Mouse (Mus musculus): Measurements from ENCODE around the gene Sftpa1. TPM values are rescaled to one million over a fixed set of nuclear protein-coding genes. Genes with fewer than 3 reads are reported as not detected.

Sftpa1 gene
- polyA plus RNA-seq, 1 experiment from 2014 or later: not detected

DNA sequence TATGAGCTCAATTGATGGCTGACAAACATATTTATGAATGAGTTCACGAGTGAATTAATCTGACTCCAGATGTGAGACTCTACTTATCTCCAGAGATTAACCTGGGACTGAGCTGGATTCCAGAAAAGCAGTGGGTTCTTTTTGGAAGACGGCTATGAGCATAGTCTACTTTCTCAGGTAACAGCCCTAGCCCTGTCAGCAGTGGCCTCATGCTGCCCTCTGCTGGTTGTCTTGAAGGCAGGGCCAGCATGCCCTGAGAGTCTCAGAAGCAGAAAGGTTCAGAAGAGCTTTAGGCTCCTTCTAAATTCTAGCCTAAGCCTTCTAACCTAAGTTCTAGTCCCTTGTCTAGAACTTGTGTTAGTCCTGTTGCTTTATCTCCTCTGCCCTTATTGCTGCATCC is 31.1 kb downstream of the Sftpa1 start:
- no peak overlapping the region for H3K4me3 ChIP-seq (ENCODE audit: low read depth, low read length)
- 10% methylated on average over 2 of the region's 2 CpGs for WGBS
- no peaks in the 10 kb centered on the region for H3K36me3 ChIP-seq (ENCODE audit: control insufficient read depth, insufficient read depth, low read length)
- no peak overlapping the region for H3K27ac ChIP-seq (replicated peaks)
- no peak overlapping the region for H3K9ac ChIP-seq (ENCODE audit: low read length)
- peak; percentile 69; the same call in 1 of the 2 replicates for ATAC-seq (ENCODE audit: low FRiP score, low TSS enrichment)
- H3K27me3 ChIP-seq (ENCODE audit: control insufficient read depth, insufficient read depth, low read length): no peaks in the 10 kb centered on the region
- no peaks in the 10 kb centered on the region for H3K9me3 ChIP-seq (ENCODE audit: control insufficient read depth, low read length)
- peak; percentile 73 for DNase-seq (ENCODE audit: low spot score)
- no peak overlapping the region for H3K4me2 ChIP-seq (replicated peaks; ENCODE audit: low read depth)
- TF ChIP-seq CTCF (IDR thresholded peaks at IDR 0.05; ENCODE audit: low read depth) (peak; percentile 84), EP300 (optimal IDR thresholded peaks at IDR 0.05) (no peak)
- H3K4me1 ChIP-seq (replicated peaks; ENCODE audit: control insufficient read depth, insufficient read depth): no peaks in the 10 kb centered on the region

DNA sequence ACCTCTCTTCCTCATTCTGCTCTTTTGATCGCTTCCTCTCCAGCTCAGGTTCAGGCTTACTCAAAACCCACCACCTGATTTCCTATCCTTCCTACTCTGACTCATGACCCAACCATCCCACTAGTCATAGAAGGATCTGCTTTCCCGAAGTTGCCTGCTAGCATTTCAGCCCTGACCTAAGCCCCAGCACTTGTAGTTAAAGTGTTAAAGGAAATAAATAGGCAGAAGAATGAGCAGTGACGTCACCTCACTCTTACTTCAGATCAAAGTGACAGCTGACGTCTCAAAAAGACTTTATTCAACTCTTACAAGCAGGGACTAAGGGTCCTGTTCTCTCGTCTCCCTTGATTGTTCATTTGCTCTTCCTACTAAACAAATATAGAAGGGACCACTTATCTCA is 35.7 kb downstream of the Sftpa1 start:
- H3K4me2 ChIP-seq (replicated peaks; ENCODE audit: low read depth): no peak overlapping the region
- H3K27me3 ChIP-seq (ENCODE audit: control insufficient read depth, insufficient read depth, low read length): no peaks in the 10 kb centered on the region
- 51% methylated on average over 5 of the region's 5 CpGs for WGBS
- H3K36me3 ChIP-seq (ENCODE audit: control insufficient read depth, insufficient read depth, low read length): no peaks in the 10 kb centered on the region
- H3K9me3 ChIP-seq (ENCODE audit: control insufficient read depth, low read length): no peaks in the 10 kb centered on the region
- TF ChIP-seq CTCF (IDR thresholded peaks at IDR 0.05; ENCODE audit: low read depth) (no peak), EP300 (optimal IDR thresholded peaks at IDR 0.05) (no peak)
- no peak overlapping the region for H3K27ac ChIP-seq (replicated peaks)
- H3K4me1 ChIP-seq (replicated peaks; ENCODE audit: control insufficient read depth, insufficient read depth): no peaks in the 10 kb centered on the region
- no peak overlapping the region for H3K9ac ChIP-seq (ENCODE audit: low read length)
- ATAC-seq (ENCODE audit: low FRiP score, low TSS enrichment) (no peak), DNase-seq (ENCODE audit: low spot score) (no peak)
- no peak overlapping the region for H3K4me3 ChIP-seq (ENCODE audit: low read depth, low read length)

DNA sequence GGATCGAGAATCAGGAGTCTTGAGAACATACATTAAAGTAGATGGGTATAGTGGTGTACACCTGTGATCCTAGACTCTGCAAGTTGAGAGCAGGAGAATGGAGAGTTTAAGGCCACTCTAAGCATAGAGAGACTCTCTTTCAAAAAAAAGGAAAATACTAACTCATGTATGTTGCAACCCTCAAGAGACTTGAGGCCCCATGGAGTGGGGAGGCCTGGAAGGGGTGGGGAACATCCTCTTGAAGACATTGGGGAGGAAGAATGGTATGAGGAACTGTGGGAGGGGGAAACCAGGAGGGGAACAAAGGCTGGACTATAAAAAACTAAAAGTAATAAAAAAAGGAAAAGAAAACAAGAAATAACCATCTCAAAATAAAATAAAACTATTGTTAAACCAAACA is 37.0 kb downstream of the Sftpa1 start:
- Histone ChIP-seq H3K4me1 (replicated peaks; ENCODE audit: control insufficient read depth, insufficient read depth) (no peaks in the 10 kb centered on the region), H3K27me3 (ENCODE audit: control insufficient read depth, insufficient read depth, low read length) (no peaks in the 10 kb centered on the region), H3K4me3 (ENCODE audit: low read depth, low read length) (no peak overlapping the region), H3K36me3 (ENCODE audit: control insufficient read depth, insufficient read depth, low read length) (no peaks in the 10 kb centered on the region), H3K9me3 (ENCODE audit: control insufficient read depth, low read length) (no peaks in the 10 kb centered on the region), H3K9ac (ENCODE audit: low read length) (no peak overlapping the region), H3K27ac (replicated peaks) (no peak overlapping the region), H3K4me2 (replicated peaks; ENCODE audit: low read depth) (no peak overlapping the region)
- no peak for TF ChIP-seq EP300 (optimal IDR thresholded peaks at IDR 0.05)
- no peak for TF ChIP-seq CTCF (IDR thresholded peaks at IDR 0.05; ENCODE audit: low read depth)
- ATAC-seq (ENCODE audit: low FRiP score, low TSS enrichment) (no peak), DNase-seq (ENCODE audit: low spot score) (no peak)
- 90% methylated on average over 1 of the region's 1 CpGs for WGBS

DNA sequence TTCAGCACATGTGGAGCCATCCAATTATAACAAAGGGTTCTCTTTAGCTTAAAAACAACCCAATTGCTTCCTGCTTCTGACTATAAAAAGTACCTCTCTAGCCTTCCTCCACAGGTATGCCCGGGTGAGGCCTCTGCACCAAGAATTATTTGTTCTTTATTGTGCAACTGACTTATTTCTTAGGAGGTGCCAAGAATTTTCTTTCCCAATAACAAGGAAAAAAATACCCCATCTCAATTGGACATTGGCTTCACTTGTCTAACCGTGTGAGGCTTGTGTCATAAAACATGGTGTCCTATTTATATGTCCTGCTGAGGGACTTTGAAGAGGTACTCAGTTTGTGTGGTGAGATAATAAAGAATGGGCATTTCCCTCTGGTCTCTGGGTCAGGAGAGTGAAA is 38.9 kb downstream of the Sftpa1 start:
- Histone ChIP-seq H3K27me3 (ENCODE audit: control insufficient read depth, insufficient read depth, low read length) (no peaks in the 10 kb centered on the region), H3K27ac (replicated peaks) (no peak overlapping the region), H3K9me3 (ENCODE audit: control insufficient read depth, low read length) (no peaks in the 10 kb centered on the region), H3K36me3 (ENCODE audit: control insufficient read depth, insufficient read depth, low read length) (no peaks in the 10 kb centered on the region), H3K4me3 (ENCODE audit: low read depth, low read length) (no peak overlapping the region), H3K4me2 (replicated peaks; ENCODE audit: low read depth) (no peak overlapping the region), H3K4me1 (replicated peaks; ENCODE audit: control insufficient read depth, insufficient read depth) (no peaks in the 10 kb centered on the region), H3K9ac (ENCODE audit: low read length) (no peak overlapping the region)
- 61% methylated on average over 2 of the region's 2 CpGs for WGBS
- no peak for TF ChIP-seq EP300 (optimal IDR thresholded peaks at IDR 0.05)
- no peak for TF ChIP-seq CTCF (IDR thresholded peaks at IDR 0.05; ENCODE audit: low read depth)
- ATAC-seq (ENCODE audit: low FRiP score, low TSS enrichment) (no peak), DNase-seq (ENCODE audit: low spot score) (no peak)

DNA sequence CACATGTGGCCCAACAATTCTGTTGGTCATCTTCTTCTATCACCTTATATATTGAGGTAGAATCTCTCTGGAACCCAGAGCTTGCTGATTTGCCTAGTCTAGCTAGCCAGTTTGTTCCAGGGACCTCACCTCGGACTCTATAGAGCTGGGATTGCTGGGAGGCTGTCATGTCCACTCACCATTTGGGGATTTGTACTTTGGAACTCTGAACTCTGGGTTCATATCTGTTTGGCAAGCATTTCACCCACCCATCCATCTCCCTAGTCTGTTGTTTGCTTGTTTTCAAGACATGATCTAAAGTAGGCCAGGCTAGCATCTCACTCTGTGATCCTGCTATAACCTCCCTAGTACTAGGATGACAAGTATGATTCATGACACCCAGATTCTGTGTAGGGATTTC is 43.2 kb downstream of the Sftpa1 start:
- no peaks in the 10 kb centered on the region for H3K27me3 ChIP-seq (ENCODE audit: control insufficient read depth, insufficient read depth, low read length)
- H3K9ac ChIP-seq (ENCODE audit: low read length): no peak overlapping the region
- H3K36me3 ChIP-seq (ENCODE audit: control insufficient read depth, insufficient read depth, low read length): no peaks in the 10 kb centered on the region
- no peaks in the 10 kb centered on the region for H3K9me3 ChIP-seq (ENCODE audit: control insufficient read depth, low read length)
- no peak for ATAC-seq (ENCODE audit: low FRiP score, low TSS enrichment)
- WGBS: 61% methylated on average over 1 of the region's 1 CpGs
- no peaks in the 10 kb centered on the region for H3K4me1 ChIP-seq (replicated peaks; ENCODE audit: control insufficient read depth, insufficient read depth)
- TF ChIP-seq EP300 (optimal IDR thresholded peaks at IDR 0.05): no peak
- TF ChIP-seq CTCF (IDR thresholded peaks at IDR 0.05; ENCODE audit: low read depth): no peak
- H3K4me3 ChIP-seq (ENCODE audit: low read depth, low read length): no peak overlapping the region
- H3K4me2 ChIP-seq (replicated peaks; ENCODE audit: low read depth): no peak overlapping the region
- no peak overlapping the region for H3K27ac ChIP-seq (replicated peaks)
- DNase-seq (ENCODE audit: low spot score): no peak

DNA sequence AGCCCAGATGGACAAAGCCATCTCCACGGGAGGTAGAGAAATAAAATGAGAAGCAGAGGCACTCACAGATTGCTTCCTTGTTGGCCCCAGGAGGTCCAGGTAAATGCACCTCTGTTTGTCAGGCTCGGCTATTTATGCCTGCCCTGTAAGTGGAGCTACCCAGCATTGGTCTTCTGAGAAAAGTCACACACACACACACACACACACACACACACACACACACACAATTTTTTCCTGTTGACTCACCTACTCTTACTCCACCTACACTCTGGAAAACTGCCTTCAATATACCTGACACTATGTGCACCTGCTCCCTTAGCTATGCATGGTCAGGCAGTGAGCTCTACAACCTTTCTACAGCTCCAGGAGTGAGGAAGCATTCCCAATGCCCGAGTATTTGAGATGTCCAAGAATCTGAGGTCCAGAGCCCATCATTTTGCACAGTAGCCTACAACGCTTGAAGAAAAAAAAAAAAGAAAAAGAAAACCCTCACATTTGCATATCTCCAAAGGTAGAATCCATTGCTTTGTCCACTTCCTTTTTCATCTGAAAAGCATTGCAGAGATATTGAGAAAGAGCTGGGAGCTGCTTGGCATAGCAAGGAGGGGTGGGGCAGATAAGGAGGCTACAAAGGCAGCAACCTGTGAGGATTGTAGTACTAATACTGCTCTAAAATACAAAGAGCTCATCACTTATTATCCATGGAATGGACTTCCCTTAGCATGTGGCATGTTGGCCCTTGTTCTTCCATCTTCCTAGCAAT is 53.7 kb downstream of the Sftpa1 start, which contains the start of gene Sftpd:
Sftpd (minus strand) TSS at position 91 of the 763 bp plus-strand sequence.
- Histone ChIP-seq H3K4me2 (replicated peaks; ENCODE audit: low read depth) (no peak within 1 kb of the TSS), H3K27ac (replicated peaks) (no peak within 1 kb of the TSS), H3K9ac (ENCODE audit: low read length) (no peak within 1 kb of the TSS), H3K36me3 (ENCODE audit: control insufficient read depth, insufficient read depth, low read length) (no peaks in the 10 kb centered on the region), H3K4me1 (replicated peaks; ENCODE audit: control insufficient read depth, insufficient read depth) (no peaks in the 10 kb centered on the region), H3K27me3 (ENCODE audit: control insufficient read depth, insufficient read depth, low read length) (no peaks in the 10 kb centered on the region), H3K4me3 (ENCODE audit: low read depth, low read length) (no peak within 1 kb of the TSS), H3K9me3 (ENCODE audit: control insufficient read depth, low read length) (no peaks in the 10 kb centered on the region)
- peak; percentile 60; the same call in 1 of the 2 replicates for ATAC-seq (ENCODE audit: low FRiP score, low TSS enrichment)
- TF ChIP-seq CTCF (IDR thresholded peaks at IDR 0.05; ENCODE audit: low read depth) (no peak), EP300 (optimal IDR thresholded peaks at IDR 0.05) (no peak)
- peak; percentile 36 for DNase-seq (ENCODE audit: low spot score)
- 66% methylated on average over 4 of the region's 4 CpGs for WGBS

Other genes with a start within 250 kb of the Sftpa1 start
- gene Sh2d4b, start 238.5 kb upstream of the Sftpa1 start, polyA plus RNA-seq (2015; fragmentation: Nextera tagmentation; extraction: Ambion mirVana): 0.07 and 0.22 TPM in 2 replicates
- 38.1 and 38.8 TPM in 2 replicates for gene Tspan14, start 165.0 kb upstream of the Sftpa1 start, polyA plus RNA-seq (2015; fragmentation: Nextera tagmentation; extraction: Ambion mirVana)
- gene Fam213a, start 118.0 kb upstream of the Sftpa1 start, polyA plus RNA-seq (2015; fragmentation: Nextera tagmentation; extraction: Ambion mirVana): 32.4 and 34.5 TPM in 2 replicates
- not detected in 2 replicates for gene Dydc2, start 62.6 kb upstream of the Sftpa1 start, polyA plus RNA-seq (2015; fragmentation: Nextera tagmentation; extraction: Ambion mirVana)
- gene Dydc1, start 58.9 kb upstream of the Sftpa1 start, polyA plus RNA-seq (2015; fragmentation: Nextera tagmentation; extraction: Ambion mirVana): not detected in 2 replicates
- gene Mat1a, start 26.7 kb upstream of the Sftpa1 start, polyA plus RNA-seq (2015; fragmentation: Nextera tagmentation; extraction: Ambion mirVana): 0.75 and 2.0 TPM in 2 replicates
- gene Mbl1, start 19.7 kb downstream of the Sftpa1 start, polyA plus RNA-seq (2015; fragmentation: Nextera tagmentation; extraction: Ambion mirVana): 0.29 TPM in 1 of 2 replicates, not detected in the other
- gene Sftpd, start 53.4 kb downstream of the Sftpa1 start, polyA plus RNA-seq (2015; fragmentation: Nextera tagmentation; extraction: Ambion mirVana): 4.9 TPM in 2 replicates
- gene Gm2832, start 147.0 kb downstream of the Sftpa1 start, polyA plus RNA-seq (2015; fragmentation: Nextera tagmentation; extraction: Ambion mirVana): not detected in 2 replicates
- gene Gm5798, start 216.8 kb downstream of the Sftpa1 start, polyA plus RNA-seq (2015; fragmentation: Nextera tagmentation; extraction: Ambion mirVana): not detected in 2 replicates

All from stomach, postnatal 0 days (tissue).